26 mouse cellular contexts compared by ENCODE assay signal in the genomic region with DNA sequence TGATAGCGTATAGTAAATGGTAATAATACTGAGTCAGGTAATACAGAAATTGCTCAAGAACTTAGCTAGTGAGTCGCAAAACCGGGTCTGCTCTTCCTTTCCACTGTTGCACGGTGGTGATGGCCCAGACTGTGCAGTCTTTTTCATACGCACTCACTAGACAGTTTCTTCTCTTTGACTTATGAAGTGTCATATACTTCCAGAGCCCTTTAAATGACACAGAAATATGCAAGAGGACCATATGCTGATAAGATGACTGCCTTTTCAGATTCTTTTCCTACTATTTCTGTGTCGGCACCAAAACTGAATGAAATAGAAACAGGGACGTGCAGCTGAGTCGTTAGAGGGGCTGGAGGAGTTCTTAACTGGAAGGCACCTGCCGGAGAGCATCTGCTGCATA.
"Had no signal": no experiment of that assay in that cellular context is flagged by ENCODE, and none has a peak within 500 bp of the region (broad histone marks: within the 10 kb centered on the region; RNA-seq: fewer than 3 reads in every experiment).

No protein-coding gene starts in this region.

- H3K36me3 ChIP-seq: heart, embryonic 15.5 days; intestine, embryonic 15.5 days; limb, embryonic 10.5 days had no signal

- H3K9ac ChIP-seq: heart, embryonic 13.5 days; heart, embryonic 15.5 days; hindbrain, embryonic 12.5 days; hindbrain, embryonic 14.5 days; intestine, embryonic 15.5 days; limb, embryonic 12.5 days had no signal

- DNase-seq: gastrocnemius, adult 2 months; gastrocnemius, postnatal 10 days; gastrocnemius, postnatal 25 days; heart, adult 2 months; heart, postnatal 14 days; heart, postnatal 36 days; kidney, adult 18-20 months; kidney, adult 8-10 months; kidney, postnatal 10 days; kidney, postnatal 25 days; kidney, postnatal 4 days; liver had no signal

- ATAC-seq: inflammation-experienced regulatory T-cells, adult 6 months; intestine, embryonic 15.5 days; intestine, postnatal 0 days had no signal

- H3K9me3 ChIP-seq: heart, embryonic 13.5 days; heart, embryonic 15.5 days; hindbrain, embryonic 10.5 days; hindbrain, embryonic 12.5 days; intestine, embryonic 15.5 days; limb, embryonic 10.5 days; limb, embryonic 12.5 days had no signal

- H3K27ac ChIP-seq: gastrocnemius, adult 2 months; heart, adult 2 months; heart, embryonic 13.5 days; heart, embryonic 15.5 days; hindbrain, embryonic 10.5 days; hindbrain, embryonic 12.5 days; hindbrain, embryonic 14.5 days; intestine, embryonic 15.5 days; layer of hippocampus, adult 2 months; left cerebral cortex, adult 2 months; limb, embryonic 10.5 days; limb, embryonic 12.5 days had no signal

- H3K4me2 ChIP-seq: heart, embryonic 11.5 days; heart, embryonic 13.5 days; heart, embryonic 15.5 days; hindbrain, embryonic 12.5 days; hindbrain, embryonic 14.5 days; intestine, embryonic 15.5 days; limb, embryonic 12.5 days; liver, embryonic 11.5 days had no signal

- H3K27me3 ChIP-seq: heart, embryonic 13.5 days; heart, embryonic 15.5 days; hindbrain, embryonic 12.5 days; intestine, embryonic 15.5 days; limb, embryonic 12.5 days had no signal

- H3K4me3 ChIP-seq: gastrocnemius, adult 2 months; heart, adult 2 months; heart, embryonic 13.5 days; heart, embryonic 15.5 days; hindbrain, embryonic 10.5 days; hindbrain, embryonic 12.5 days; intestine, embryonic 15.5 days; layer of hippocampus, adult 2 months; left cerebral cortex, adult 2 months; limb, embryonic 10.5 days; limb, embryonic 12.5 days had no signal

- H3K4me1 ChIP-seq: heart, embryonic 15.5 days had no signal
